22 mouse cellular contexts compared by ENCODE assay signal in genomic region chr12:32801078-32801477, GRCm38 (mm10). TPM values are rescaled to one million over a fixed set of nuclear protein-coding genes. Genes with fewer than 3 reads are reported as not detected.
DNase-seq lines count a peak whose midpoint lies in the region; ATAC-seq and TF ChIP-seq lines count a peak whose summit lies in the region.
"Had no signal": no experiment of that assay in that cellular context is flagged by ENCODE, and none has a peak within 500 bp of the region (broad histone marks: within the 10 kb centered on the region; RNA-seq: fewer than 3 reads in every experiment).

No protein-coding gene starts in this region.

- H3K9me3 ChIP-seq in kidney, embryonic 15.5 days (replicated peaks): no peaks in the 10 kb centered on the region
- H3K9me3 ChIP-seq in lung, embryonic 16.5 days (ENCODE audit: control insufficient read depth, low read length): no peaks in the 10 kb centered on the region
- H3K9me3 ChIP-seq: forebrain, embryonic 10.5 days; forebrain, embryonic 13.5 days; hindbrain, embryonic 12.5 days; hindbrain, embryonic 15.5 days had no signal

- no peak overlapping the region for H3K27ac ChIP-seq in kidney, adult 2 months (ENCODE audit: insufficient read depth, low read depth, low read length)
- H3K27ac ChIP-seq in kidney, embryonic 15.5 days: no peak overlapping the region
- peak overlapping the region; percentile 65 for H3K27ac ChIP-seq in lung, embryonic 16.5 days (ENCODE audit: low read length)
- H3K27ac ChIP-seq: forebrain, embryonic 10.5 days; forebrain, embryonic 13.5 days; gastrocnemius, adult 2 months; hindbrain, embryonic 12.5 days; hindbrain, embryonic 15.5 days had no signal

- DNase-seq in kidney, adult 2 months: peak; percentile 38
- no peak for DNase-seq in lung, postnatal 36 days
- DNase-seq in kidney, postnatal 10 days: peak; percentile 11
- DNase-seq in kidney, postnatal 36 days: peak; percentile 7 to 36
- no peak for DNase-seq in adrenal gland, postnatal 10 days
- DNase-seq: adrenal gland, adult 2 months; adrenal gland, postnatal 25 days; cerebellum, adult 11-12 months; cerebellum, adult 9-10 months; cerebellum, postnatal 14 days; gastrocnemius, adult 2 months; gastrocnemius, postnatal 14 days; heart, adult 11 months had no signal

- no peak for ATAC-seq in kidney, embryonic 15.5 days (replicated peaks; ENCODE audit: low FRiP score)
- ATAC-seq in lung, embryonic 16.5 days (ENCODE audit: low read depth): peak; percentile 76; the same call in 1 of the 2 replicates
- ATAC-seq: CD4-positive, CD25-positive, alpha-beta regulatory T cell, adult 4 months; forebrain, embryonic 13.5 days; forebrain, embryonic 16.5 days had no signal

- H3K36me3 ChIP-seq in kidney, adult 2 months (ENCODE audit: control insufficient read depth, insufficient read depth, low read length): no peaks in the 10 kb centered on the region
- no peaks in the 10 kb centered on the region for H3K36me3 ChIP-seq in kidney, embryonic 15.5 days
- no peaks in the 10 kb centered on the region for H3K36me3 ChIP-seq in lung, embryonic 16.5 days (ENCODE audit: control insufficient read depth, insufficient read depth, low read length)
- H3K36me3 ChIP-seq: forebrain, embryonic 10.5 days; hindbrain, embryonic 12.5 days; hindbrain, embryonic 15.5 days had no signal

- H3K4me2 ChIP-seq in kidney, embryonic 15.5 days: no peak overlapping the region
- no peak overlapping the region for H3K4me2 ChIP-seq in lung, embryonic 16.5 days (ENCODE audit: low read depth, low read length)
- H3K4me2 ChIP-seq: forebrain, embryonic 13.5 days; heart, embryonic 11.5 days; hindbrain, embryonic 12.5 days; hindbrain, embryonic 15.5 days had no signal

- TF ChIP-seq CTCF in kidney, adult 2 months (conservative IDR thresholded peaks at IDR 0.05; ENCODE audit: insufficient read depth, insufficient read length, low read depth, low read length): no peak

- no peak overlapping the region for H3K4me3 ChIP-seq in kidney, adult 2 months (ENCODE audit: insufficient read depth, low read depth, low read length)
- no peak overlapping the region for H3K4me3 ChIP-seq in kidney, embryonic 15.5 days (replicated peaks)
- H3K4me3 ChIP-seq in lung, embryonic 16.5 days (ENCODE audit: low read length): no peak overlapping the region
- H3K4me3 ChIP-seq: forebrain, embryonic 10.5 days; forebrain, embryonic 13.5 days; gastrocnemius, adult 2 months; hindbrain, embryonic 12.5 days; hindbrain, embryonic 15.5 days had no signal

- H3K4me1 ChIP-seq in kidney, adult 2 months (ENCODE audit: control insufficient read depth, insufficient read depth, low read length): peaks cover 6% of the 10 kb centered on the region
- H3K4me1 ChIP-seq in kidney, embryonic 15.5 days: no peaks in the 10 kb centered on the region
- H3K4me1 ChIP-seq in lung, embryonic 16.5 days (replicated peaks; ENCODE audit: control insufficient read depth, insufficient read depth, low read length): peaks cover 5% of the 10 kb centered on the region
- H3K4me1 ChIP-seq: forebrain, embryonic 10.5 days; forebrain, embryonic 13.5 days; hindbrain, embryonic 12.5 days; hindbrain, embryonic 15.5 days had no signal

- no peak for TF ChIP-seq POLR2A in kidney, adult 2 months (IDR thresholded peaks at IDR 0.05; ENCODE audit: low read depth, low read length)

- no peaks in the 10 kb centered on the region for H3K27me3 ChIP-seq in kidney, adult 2 months (replicated peaks; ENCODE audit: control insufficient read depth, insufficient read depth, low read length)
- no peaks in the 10 kb centered on the region for H3K27me3 ChIP-seq in kidney, embryonic 15.5 days
- H3K27me3 ChIP-seq in lung, embryonic 16.5 days (ENCODE audit: control insufficient read depth, insufficient read depth, low read depth, low read length): no peaks in the 10 kb centered on the region
- H3K27me3 ChIP-seq: forebrain, embryonic 13.5 days; hindbrain, embryonic 12.5 days; hindbrain, embryonic 15.5 days had no signal

- no peak overlapping the region for H3K9ac ChIP-seq in kidney, embryonic 15.5 days
- H3K9ac ChIP-seq in lung, embryonic 16.5 days (ENCODE audit: low read length): no peak overlapping the region
- H3K9ac ChIP-seq: forebrain, embryonic 13.5 days; hindbrain, embryonic 12.5 days; hindbrain, embryonic 15.5 days had no signal

- 53% methylated on average over 7 of the region's 7 CpGs for WGBS in kidney, adult 2 months
- WGBS in kidney, embryonic 15.5 days: 80% methylated on average over 7 of the region's 7 CpGs
- WGBS in lung, embryonic 16.5 days: 47% methylated on average over 7 of the region's 7 CpGs

RNA-seq across cellular contexts. Expression of gene Nampt, which starts 18.3 kb away (rescaled TPM):
- 29.3 and 37.6 TPM in 2 replicates for polyA plus RNA-seq in kidney, adult 2 months (2012; rRNA removed)
- 23.9 and 25.9 TPM in 2 replicates for polyA plus RNA-seq in kidney, embryonic 15.5 days (2015; fragmentation: Nextera tagmentation; extraction: Ambion mirVana)
- polyA plus RNA-seq in lung, embryonic 16.5 days (2015; fragmentation: Nextera tagmentation; extraction: Ambion mirVana): 27.7 and 28.1 TPM in 2 replicates
- total RNA-seq in adrenal gland, postnatal 10 days (2021): 100 to 1,000 TPM in 1 of 2 experiments, 10 to 100 TPM in 1; 89.7 to 171 TPM

Comparison
In these comparisons a context has a peak if more than half of its experiments do, and no peak if none do; other contexts are left out.
1. DNase-seq: peak in kidney, adult 2 months (single experiment), kidney, postnatal 10 days (single experiment) and kidney, postnatal 36 days (2 of 2); none in lung, postnatal 36 days (single experiment) and adrenal gland, postnatal 10 days (single experiment).